Mouse (Mus musculus) left cerebral cortex, adult 11 months (tissue): ENCODE results near the gene Clta.

Experiments used
- DNase-seq: peaks from one replicate; pipeline ENCODE4 v3.0.0; 2022; ENCODE audit warnings: low spot score

Clta gene

DNA sequence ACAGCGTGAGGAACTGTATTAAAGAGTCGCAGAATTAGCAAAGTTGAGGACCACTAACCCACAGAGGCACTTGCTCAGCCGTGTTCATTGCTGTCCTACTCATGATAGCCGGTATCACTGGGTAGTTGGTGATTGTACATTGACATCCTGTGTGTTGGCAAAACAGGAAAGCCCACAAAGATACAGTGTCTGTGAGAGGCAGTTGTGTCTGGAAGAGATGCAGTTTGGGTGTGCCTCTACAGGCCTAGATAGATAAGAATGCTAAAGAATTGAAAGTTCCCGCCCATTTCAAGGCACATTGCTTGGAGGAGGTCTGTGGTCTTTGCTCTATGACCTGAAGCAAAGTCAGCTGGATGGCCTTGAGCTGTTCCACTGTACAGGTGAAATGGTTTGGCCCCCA lies at the start of gene Clta:
Gene Clta, plus strand, starts transcription at position 327 of the 400 bp plus-strand sequence.
- DNase-seq = no peak

DNA sequence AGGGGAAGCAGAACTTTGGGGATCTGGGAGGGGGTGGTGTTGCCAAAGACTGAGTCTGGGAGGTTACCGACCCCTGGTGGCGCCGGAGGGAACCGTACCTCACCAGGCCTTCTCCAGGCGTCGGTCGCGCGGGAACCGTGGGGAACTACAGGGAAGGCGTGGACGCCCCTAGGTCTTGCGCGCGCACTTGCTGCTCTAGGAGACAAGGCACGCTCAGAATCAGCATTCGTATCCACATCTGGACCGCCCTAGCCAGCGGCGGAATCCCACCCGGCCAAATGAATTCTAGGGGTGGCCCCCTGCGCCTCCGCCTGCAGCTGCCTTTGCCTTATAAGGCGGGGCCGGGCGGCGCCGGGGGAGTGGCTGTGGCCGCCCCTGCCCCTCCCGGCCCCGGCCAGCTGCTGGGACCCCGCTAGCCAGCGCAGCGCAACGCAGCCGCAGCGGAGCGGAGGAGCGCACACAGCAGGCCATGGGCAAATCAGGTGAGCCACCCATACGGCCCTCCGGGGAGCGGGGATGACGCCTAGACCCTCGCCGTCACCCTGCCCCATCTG lies 46.9 kb upstream of the Clta start, which contains the start of gene Glipr2:
Gene Glipr2, plus strand, starts transcription at position 110 of the 554 bp plus-strand sequence.
- DNase-seq = no peak

GRCm38 (mm10) chr4:43957846-43958461 lies 46.3 kb upstream of the Clta start:
- DNase-seq = no peak

DNA sequence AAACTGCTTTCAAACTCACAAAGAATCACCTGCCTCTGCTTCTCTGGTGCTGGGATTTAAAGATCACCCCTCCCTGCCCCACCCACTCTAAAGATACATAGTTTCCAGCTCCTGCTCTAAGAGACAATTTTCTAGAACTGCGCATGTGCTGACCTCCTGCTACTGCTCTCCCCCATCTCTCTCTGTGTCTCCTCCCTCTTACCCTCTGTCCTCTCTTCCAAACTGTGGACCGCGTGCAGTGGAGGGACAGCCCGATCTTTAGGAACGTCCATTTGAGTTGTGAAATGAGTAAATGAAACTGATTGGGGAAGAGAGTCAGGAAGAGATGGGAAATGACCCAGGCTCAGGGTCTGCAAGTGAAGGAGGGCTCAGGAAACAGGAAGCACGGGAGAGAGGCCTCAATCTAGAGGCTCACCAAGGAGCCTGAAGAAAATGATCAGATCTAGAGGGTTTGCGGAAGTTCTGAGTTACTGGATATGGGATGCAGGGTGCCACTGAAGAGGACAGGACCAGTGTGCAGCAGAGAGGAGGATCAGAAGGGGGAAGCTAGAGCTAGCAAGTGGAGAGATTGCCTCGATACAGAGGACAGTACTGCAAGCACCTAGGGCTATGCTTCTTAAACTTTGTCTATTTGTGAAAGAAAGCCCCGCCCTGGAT lies 44.6 kb upstream of the Clta start:
- DNase-seq = no peak

DNA sequence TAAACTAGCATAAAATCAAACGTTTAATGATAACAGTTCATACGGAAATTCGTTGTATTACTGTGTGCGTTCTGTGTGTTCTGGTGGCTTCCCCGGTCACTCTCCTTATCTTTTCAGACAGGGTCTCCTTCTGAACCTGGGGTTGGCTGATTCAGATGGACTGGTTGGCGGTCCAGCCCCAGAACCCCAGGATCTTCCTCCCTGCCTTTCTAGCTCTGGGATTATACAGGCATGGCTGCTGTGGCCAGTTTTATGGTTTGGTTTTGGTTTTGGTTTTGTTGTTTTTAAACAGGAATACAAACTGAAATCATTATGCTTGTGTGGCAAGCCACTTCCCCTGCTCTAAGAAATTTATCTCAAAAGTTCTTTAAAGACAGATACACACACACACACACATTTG lies 44.0 kb upstream of the Clta start:
- DNase-seq = no peak

GRCm38 (mm10) chr4:43964326-43964833 lies 39.9 kb upstream of the Clta start:
- no peak for DNase-seq

- no peak for DNase-seq
These were observed 39.1 kb upstream of the Clta start for GRCm38 (mm10) chr4:43964951-43965684.

GRCm38 (mm10) chr4:43965856-43966535 lies 38.3 kb upstream of the Clta start:
- no peak for DNase-seq

- DNase-seq = peak; percentile 35
These were observed 35.6 kb upstream of the Clta start for GRCm38 (mm10) chr4:43968650-43969049.

- DNase-seq = no peak
These were observed 34.9 kb upstream of the Clta start for GRCm38 (mm10) chr4:43969373-43969772.

GRCm38 (mm10) chr4:43970393-43971330 lies 33.6 kb upstream of the Clta start:
- DNase-seq = no peak

- DNase-seq = no peak
These were observed 32.6 kb upstream of the Clta start for GRCm38 (mm10) chr4:43971541-43972136.

DNA sequence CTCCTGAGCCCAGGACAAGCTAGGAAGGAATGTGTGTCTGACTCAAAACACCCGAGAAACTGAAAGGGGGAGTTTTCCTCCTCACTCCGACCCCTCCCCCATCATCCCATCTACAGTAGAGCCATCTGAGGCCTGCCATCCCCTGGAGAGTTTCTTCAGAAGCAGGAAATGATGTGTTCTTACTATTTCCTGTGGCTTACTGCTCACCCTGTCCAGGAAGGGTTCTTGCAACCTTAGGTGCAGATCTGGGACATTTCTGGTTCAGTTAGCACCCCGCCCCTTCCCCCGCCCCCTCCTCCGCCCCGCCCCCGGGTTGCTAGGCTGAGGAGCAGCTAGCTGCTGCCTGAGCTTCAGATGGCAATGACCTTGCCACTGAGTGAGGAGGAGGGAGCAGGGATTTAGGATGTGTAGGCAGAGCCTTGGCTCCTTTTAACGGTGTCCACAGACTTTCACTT lies 32.1 kb upstream of the Clta start:
- no peak for DNase-seq

DNA sequence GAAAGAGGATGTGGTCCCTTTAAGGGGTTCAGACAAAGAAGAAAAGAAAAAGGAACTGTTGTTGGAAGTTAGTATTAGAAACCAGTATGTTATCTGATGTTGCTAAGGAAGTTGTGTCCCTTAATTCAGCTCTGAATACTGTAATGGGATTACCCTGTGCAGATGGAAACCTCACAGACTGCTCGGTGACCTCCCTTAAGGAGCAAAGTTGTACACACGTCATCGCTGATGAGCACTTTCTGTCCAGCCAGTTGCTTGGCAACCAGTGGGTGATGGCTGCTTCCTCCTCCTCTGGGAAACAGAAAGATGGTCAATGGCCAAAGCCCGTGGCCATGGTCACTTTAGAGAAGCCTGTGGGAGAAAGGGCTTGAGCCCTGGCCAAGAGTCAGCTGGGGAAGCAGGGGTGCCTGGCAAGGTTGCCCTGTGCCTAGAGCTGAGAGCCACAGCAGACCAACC lies 30.7 kb upstream of the Clta start:
- DNase-seq = no peak

GRCm38 (mm10) chr4:43974914-43975616 lies 29.2 kb upstream of the Clta start:
- DNase-seq = no peak

- no peak for DNase-seq
These were observed 28.0 kb upstream of the Clta start for GRCm38 (mm10) chr4:43976223-43976740.

- DNase-seq = no peak
These were observed 25.5 kb upstream of the Clta start for GRCm38 (mm10) chr4:43978521-43979443.

GRCm38 (mm10) chr4:43979746-43980145 lies 24.5 kb upstream of the Clta start:
- peak; percentile 75 for DNase-seq
